Mouse (Mus musculus) thymus, postnatal 0 days (tissue): ENCODE data around the gene Vmn2r37. TPM values are rescaled to one million over a fixed set of nuclear protein-coding genes. Genes with fewer than 3 reads are reported as not detected.
"Not testable (repeated sequence)": the region's sequence is repeated elsewhere in the genome, so short reads cannot be mapped to it uniquely, and the experiment has no call there.

Experiments used
- DNase-seq: peaks from one replicate; pipeline ENCODE4 v3.0.0-alpha.2; 2015; ENCODE audit warnings: low spot score
- polyA plus RNA-seq: library from polyadenylated mRNA; unstranded; fragments of >200 nt; fragmentation: Nextera tagmentation; extraction: Ambion mirVana; gene quantifications from 2 replicates; pipeline ENCODE4 v1.2.1, GENCODE M21; 2015

Vmn2r37 gene
- not detected in 2 replicates for polyA plus RNA-seq

- not testable (repeated sequence) for DNase-seq
These were observed at the start of gene Vmn2r37 for GRCm38 (mm10) chr7:9223553-9223952. Gene Vmn2r37 (minus strand): TSS chr7:9223653.

Other genes starting within 250 kb of the Vmn2r37 start
- gene Vmn2r39, start 192.9 kb downstream of the Vmn2r37 start, polyA plus RNA-seq: not detected in 2 replicates
- gene Vmn2r38, start 125.8 kb downstream of the Vmn2r37 start, polyA plus RNA-seq: not detected in 2 replicates